Mouse (Mus musculus) embryonic facial prominence, embryonic 12.5 days (tissue): ENCODE data around the gene Rfc2. TPM values are rescaled to one million over a fixed set of nuclear protein-coding genes. Genes with fewer than 3 reads are reported as not detected.

Experiments
- ATAC-seq: fragments of 200-750 bp; cut with Nextera tagmentation; 2 replicates; pipeline ENCODE4 v1.8.0; 2017; ENCODE audit not compliant: insufficient number of reproducible peaks, insufficient read depth, low FRiP score, low TSS enrichment
- H3K27ac ChIP-seq: fragments of 300-500 bp; sonication (generic); 2 replicates; pipeline ENCODE4 v1.5.1; 2016; ENCODE audit warnings: mild to moderate bottlenecking
- H3K27me3 ChIP-seq: fragments of 300-500 bp; sonication (generic); 2 replicates; pipeline ENCODE4 v1.6.1; 2016; ENCODE audit warnings: mild to moderate bottlenecking, moderate library complexity
- H3K36me3 ChIP-seq: fragments of 300-500 bp; sonication (generic); 2 replicates; pipeline ENCODE4 v1.6.1; 2016; ENCODE audit warnings: mild to moderate bottlenecking
- H3K4me1 ChIP-seq: fragments of 300-500 bp; sonication (generic); 2 replicates; pipeline ENCODE4 v1.6.1; 2016
- H3K4me2 ChIP-seq: fragments of 300-500 bp; sonication (generic); replicated peaks from 2 replicates; pipeline ENCODE4 v1.6.1; 2016; ENCODE audit warnings: mild to moderate bottlenecking, moderate library complexity
- H3K4me3 ChIP-seq: fragments of 300-500 bp; sonication (generic); 2 replicates; pipeline ENCODE4 v1.5.1; 2016; ENCODE audit warnings: mild to moderate bottlenecking
- H3K9ac ChIP-seq: fragments of 300-500 bp; sonication (generic); 2 replicates; pipeline ENCODE4 v1.6.1; 2016; ENCODE audit warnings: mild to moderate bottlenecking, moderate library complexity
- H3K9me3 ChIP-seq: fragments of 300-500 bp; sonication (generic); 2 replicates; pipeline ENCODE4 v1.6.1; 2016; ENCODE audit warnings: mild to moderate bottlenecking, moderate library complexity
- WGBS: fragments of 180-500 bp; shearing (Covaris S2); methylation state at CpG from one replicate; pipeline ENCODE4 v1.1.7; 2016; 5-methylcytosine and 5-hydroxymethylcytosine counted together
- polyA plus RNA-seq: library from polyadenylated mRNA; unstranded; fragments of >200 nt; fragmentation: Nextera tagmentation; extraction: Ambion mirVana; gene quantifications from 2 replicates; pipeline ENCODE4 v1.2.1, GENCODE M21; 2016

The Rfc2 gene
- polyA plus RNA-seq = 307 and 317 TPM in 2 replicates

- no peak within 1 kb of the TSS for H3K4me3 ChIP-seq
- peaks cover 13% of the 10 kb centered on the region for H3K4me1 ChIP-seq
- no peak within 1 kb of the TSS for H3K4me2 ChIP-seq
- H3K9ac ChIP-seq = no peak within 1 kb of the TSS
- H3K9me3 ChIP-seq = no peaks in the 10 kb centered on the region
- WGBS = 81% methylated on average over 5 of the region's 5 CpGs
- no peak for ATAC-seq
- H3K36me3 ChIP-seq = no peaks in the 10 kb centered on the region
- H3K27me3 ChIP-seq = no peaks in the 10 kb centered on the region
- no peak within 1 kb of the TSS for H3K27ac ChIP-seq
These were observed at the start of gene Rfc2 for GRCm38 (mm10) chr5:134581146-134581545. Gene Rfc2, plus strand, starts transcription at chr5:134581366.

DNA sequence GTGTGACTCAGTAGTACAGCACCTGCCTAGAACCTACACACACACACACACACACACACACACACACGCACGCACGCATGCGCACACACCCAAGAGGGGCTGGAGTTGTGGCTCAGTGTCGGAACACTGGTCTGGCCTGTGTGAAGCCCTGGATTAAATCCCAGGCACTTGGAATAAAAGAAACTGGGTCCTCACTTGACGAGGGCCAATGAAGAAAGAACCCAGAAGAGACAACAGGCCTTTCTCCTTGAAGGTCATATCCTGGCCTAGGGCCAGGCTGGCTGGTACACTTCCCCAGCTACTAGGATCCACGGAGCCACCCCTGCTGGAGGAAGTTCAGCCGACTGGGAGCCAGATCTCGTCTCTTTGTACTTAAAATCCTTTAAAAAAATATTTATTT, 49.6 kb upstream of the Rfc2 start:
- no peak overlapping the region for H3K9ac ChIP-seq
- no peaks in the 10 kb centered on the region for H3K9me3 ChIP-seq
- no peak overlapping the region for H3K4me3 ChIP-seq
- H3K4me2 ChIP-seq = no peak overlapping the region
- no peak overlapping the region for H3K27ac ChIP-seq
- WGBS = 90% methylated on average over 9 of the region's 9 CpGs
- no peaks in the 10 kb centered on the region for H3K27me3 ChIP-seq
- peaks cover 10% of the 10 kb centered on the region; the same call in 1 of the 2 replicates for H3K4me1 ChIP-seq
- no peak for ATAC-seq
- peaks cover 50% of the 10 kb centered on the region for H3K36me3 ChIP-seq

GRCm38 (mm10) chr5:134532417-134532816, 48.7 kb upstream of the Rfc2 start:
- ATAC-seq = no peak
- peaks cover 52% of the 10 kb centered on the region for H3K36me3 ChIP-seq
- no peaks in the 10 kb centered on the region for H3K27me3 ChIP-seq
- H3K9me3 ChIP-seq = no peaks in the 10 kb centered on the region
- H3K9ac ChIP-seq = no peak overlapping the region
- H3K27ac ChIP-seq = no peak overlapping the region
- 92% methylated on average over 6 of the region's 6 CpGs for WGBS
- peaks cover 10% of the 10 kb centered on the region; the same call in 1 of the 2 replicates for H3K4me1 ChIP-seq
- no peak overlapping the region for H3K4me3 ChIP-seq
- H3K4me2 ChIP-seq = no peak overlapping the region

GRCm38 (mm10) chr5:134536036-134536435, 45.1 kb upstream of the Rfc2 start:
- Histone ChIP-seq H3K27ac (no peak overlapping the region), H3K4me2 (no peak overlapping the region), H3K36me3 (peaks cover 62% of the 10 kb centered on the region), H3K4me1 (peaks cover 15% of the 10 kb centered on the region), H3K9ac (no peak overlapping the region), H3K4me3 (no peak overlapping the region), H3K27me3 (no peaks in the 10 kb centered on the region), H3K9me3 (no peaks in the 10 kb centered on the region)
- ATAC-seq = no peak
- WGBS = 97% methylated on average over 6 of the region's 6 CpGs

DNA sequence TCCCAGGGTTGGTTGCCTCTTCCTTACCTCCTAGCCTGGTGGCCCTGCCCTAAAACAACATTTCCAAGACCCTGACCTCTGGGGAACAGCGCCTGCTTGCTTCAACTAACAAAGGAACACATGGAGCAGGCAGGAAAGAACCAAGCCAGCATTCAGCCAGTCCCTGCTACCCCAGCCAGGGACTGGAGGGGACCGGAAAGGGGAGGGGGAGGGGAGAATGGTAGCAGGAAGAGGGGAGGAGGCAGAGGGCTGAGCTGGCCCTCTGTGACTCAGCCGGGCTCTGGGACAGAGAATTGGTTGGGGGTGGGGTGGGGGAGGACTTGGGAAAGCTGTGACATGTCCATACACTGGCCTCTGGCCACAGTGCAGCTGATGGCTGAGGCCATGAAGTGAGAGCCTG, 41.3 kb upstream of the Rfc2 start:
- peak overlapping the region; percentile 78 for H3K27ac ChIP-seq
- 6% methylated on average over 3 of the region's 3 CpGs for WGBS
- no peak overlapping the region for H3K4me3 ChIP-seq
- H3K9me3 ChIP-seq = no peaks in the 10 kb centered on the region
- no peaks in the 10 kb centered on the region for H3K27me3 ChIP-seq
- ATAC-seq = peak; percentile 83
- no peak overlapping the region for H3K9ac ChIP-seq
- H3K4me1 ChIP-seq = peaks cover 15% of the 10 kb centered on the region
- no peak overlapping the region for H3K4me2 ChIP-seq
- peaks cover 29% of the 10 kb centered on the region for H3K36me3 ChIP-seq

GRCm38 (mm10) chr5:134540881-134541280, 40.3 kb upstream of the Rfc2 start:
- no peaks in the 10 kb centered on the region for H3K9me3 ChIP-seq
- no peaks in the 10 kb centered on the region for H3K27me3 ChIP-seq
- no peak overlapping the region for H3K9ac ChIP-seq
- no peak for ATAC-seq
- H3K27ac ChIP-seq = peak overlapping the region; percentile 64; the same call in 1 of the 2 replicates
- peaks cover 15% of the 10 kb centered on the region for H3K4me1 ChIP-seq
- 52% methylated on average over 6 of the region's 6 CpGs for WGBS
- no peak overlapping the region for H3K4me3 ChIP-seq
- peaks cover 21% of the 10 kb centered on the region for H3K36me3 ChIP-seq
- no peak overlapping the region for H3K4me2 ChIP-seq

DNA sequence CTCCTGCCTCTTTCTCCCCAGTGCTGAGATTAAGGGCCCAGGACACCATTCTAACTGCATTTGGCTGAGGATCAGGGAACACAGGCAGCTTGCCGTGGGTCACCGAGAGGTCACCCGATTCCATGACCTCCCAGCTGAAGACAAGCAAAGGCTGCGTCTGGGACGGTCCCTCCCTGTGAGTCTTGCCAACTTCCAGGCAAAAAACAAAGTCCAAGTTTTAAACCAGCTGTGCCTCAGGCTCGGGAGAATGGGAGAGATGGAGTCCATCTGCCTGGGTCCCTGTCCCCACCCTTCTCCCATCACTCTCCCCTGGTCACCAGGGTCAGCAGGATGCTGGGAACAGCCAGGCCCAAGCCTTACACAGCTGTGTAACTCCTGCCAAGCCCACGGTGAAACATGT, 39.5 kb upstream of the Rfc2 start:
- Histone ChIP-seq H3K4me1 (peaks cover 20% of the 10 kb centered on the region), H3K4me2 (no peak overlapping the region), H3K27me3 (no peaks in the 10 kb centered on the region), H3K4me3 (no peak overlapping the region), H3K9me3 (no peaks in the 10 kb centered on the region), H3K27ac (no peak overlapping the region; the same call in 1 of the 2 replicates), H3K9ac (no peak overlapping the region), H3K36me3 (peaks cover 21% of the 10 kb centered on the region)
- 25% methylated on average over 7 of the region's 7 CpGs for WGBS
- no peak for ATAC-seq

- no peak for ATAC-seq
- WGBS = 65% methylated on average over 19 of the region's 19 CpGs
- no peak overlapping the region for H3K4me2 ChIP-seq
- H3K9ac ChIP-seq = no peak overlapping the region
- H3K4me1 ChIP-seq = peaks cover 22% of the 10 kb centered on the region
- H3K9me3 ChIP-seq = no peaks in the 10 kb centered on the region
- H3K4me3 ChIP-seq = no peak overlapping the region
- H3K36me3 ChIP-seq = 0 out of 2 replicates have a peak, but pooled peaks cover 7% of the 10 kb centered on the region
- H3K27ac ChIP-seq = no peak overlapping the region
- no peaks in the 10 kb centered on the region for H3K27me3 ChIP-seq
These were observed 36.5 kb upstream of the Rfc2 start for GRCm38 (mm10) chr5:134544516-134545241.

DNA sequence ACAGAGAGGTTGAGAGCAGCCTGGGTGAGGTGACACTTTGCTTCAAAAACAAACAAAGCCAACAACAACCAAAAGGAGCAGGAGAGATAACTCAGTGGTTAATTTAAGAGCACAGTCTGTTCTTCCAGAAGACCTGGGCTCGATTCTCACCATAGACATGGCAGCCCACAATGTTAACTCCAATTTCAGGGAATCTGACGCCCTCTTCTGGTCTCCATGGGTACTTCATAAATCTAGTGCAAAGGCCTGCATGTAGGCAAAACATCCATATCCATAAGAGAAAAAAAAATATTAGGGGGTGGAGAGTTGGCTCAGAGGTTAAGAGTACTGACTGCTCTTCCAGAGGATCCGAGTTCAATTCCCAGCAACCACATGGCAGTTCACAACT, 35.9 kb upstream of the Rfc2 start:
- no peak overlapping the region for H3K27ac ChIP-seq
- H3K4me2 ChIP-seq = no peak overlapping the region
- peaks cover 17% of the 10 kb centered on the region for H3K4me1 ChIP-seq
- no peak overlapping the region for H3K4me3 ChIP-seq
- no peak overlapping the region for H3K9ac ChIP-seq
- H3K9me3 ChIP-seq = no peaks in the 10 kb centered on the region
- ATAC-seq = no peak
- 0 out of 2 replicates have a peak, but pooled peaks cover 7% of the 10 kb centered on the region for H3K36me3 ChIP-seq
- no peaks in the 10 kb centered on the region for H3K27me3 ChIP-seq
- WGBS = 57% methylated on average over 3 of the region's 3 CpGs

DNA sequence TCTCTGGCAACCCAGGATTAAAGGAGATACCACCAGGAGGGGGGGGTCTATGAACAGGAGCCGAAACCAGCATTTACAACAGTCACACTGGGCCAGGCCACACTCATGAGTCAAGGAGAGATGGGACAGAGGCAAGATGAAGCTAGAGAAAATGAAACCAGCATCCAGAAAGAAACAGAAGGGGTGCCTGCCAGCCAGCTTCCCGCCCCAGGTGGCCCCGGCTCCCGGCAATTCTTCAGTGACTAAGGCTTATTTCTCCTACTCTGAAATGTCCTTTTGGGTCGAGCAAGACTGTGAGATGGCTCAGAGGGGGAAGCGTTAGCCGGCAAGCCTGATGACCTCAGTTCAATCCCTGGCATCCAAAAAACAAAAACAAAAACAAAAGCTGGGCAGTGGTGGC, 34.4 kb upstream of the Rfc2 start:
- Histone ChIP-seq H3K27me3 (no peaks in the 10 kb centered on the region), H3K4me3 (no peak overlapping the region), H3K4me2 (no peak overlapping the region), H3K9me3 (no peaks in the 10 kb centered on the region), H3K9ac (no peak overlapping the region), H3K4me1 (peaks cover 19% of the 10 kb centered on the region), H3K27ac (no peak overlapping the region), H3K36me3 (0 out of 2 replicates have a peak, but pooled peaks cover 7% of the 10 kb centered on the region)
- no peak for ATAC-seq
- WGBS = 89% methylated on average over 7 of the region's 7 CpGs

- no peak for ATAC-seq
- WGBS = 52% methylated on average over 5 of the region's 5 CpGs
- Histone ChIP-seq H3K27ac (no peak overlapping the region), H3K4me2 (no peak overlapping the region), H3K4me1 (peaks cover 27% of the 10 kb centered on the region), H3K9me3 (no peaks in the 10 kb centered on the region), H3K4me3 (no peak overlapping the region), H3K9ac (no peak overlapping the region), H3K36me3 (0 out of 2 replicates have a peak, but pooled peaks cover 7% of the 10 kb centered on the region), H3K27me3 (no peaks in the 10 kb centered on the region)
These were observed 32.9 kb upstream of the Rfc2 start for GRCm38 (mm10) chr5:134548306-134548705.

GRCm38 (mm10) chr5:134549640-134550168, 31.5 kb upstream of the Rfc2 start:
- Histone ChIP-seq H3K27ac (no peak overlapping the region), H3K4me3 (no peak overlapping the region), H3K27me3 (no peaks in the 10 kb centered on the region), H3K4me1 (peaks cover 29% of the 10 kb centered on the region), H3K9me3 (no peaks in the 10 kb centered on the region), H3K4me2 (no peak overlapping the region), H3K9ac (no peak overlapping the region), H3K36me3 (0 out of 2 replicates have a peak, but pooled peaks cover 3% of the 10 kb centered on the region)
- no peak for ATAC-seq
- WGBS = 91% methylated on average over 3 of the region's 3 CpGs
